ENCODE assay signal across 10 mouse cellular contexts in genomic region chr11:59537218-59538130, GRCm38 (mm10). TPM values are rescaled to one million over a fixed set of nuclear protein-coding genes. Genes with fewer than 3 reads are reported as not detected.
DNase-seq lines count a peak whose midpoint lies in the region; ATAC-seq lines count a peak whose summit lies in the region.
"Had no signal": no experiment of that assay in that cellular context is flagged by ENCODE, and none has a peak within 500 bp of the region (broad histone marks: within the 10 kb centered on the region; RNA-seq: fewer than 3 reads in every experiment).

No protein-coding gene starts in this region.

- peak; percentile 87 for DNase-seq in heart, adult 11 months
- no peak for DNase-seq in heart, adult 8-10 months (ENCODE audit: low spot score)
- DNase-seq in A20 (ENCODE audit: low read depth, low spot score) (peak; percentile 66), WW6 (ENCODE audit: low read depth, low spot score) (peak; percentile 67)
- DNase-seq in frontal cortex, postnatal 14 days (ENCODE audit: low spot score in 2 of 2), result no peak
- no peak for DNase-seq in left cerebral cortex, postnatal 14 days (ENCODE audit: low spot score in 2 of 2)

- intact Hi-C loops in left cerebral cortex, postnatal 14 days (cut with DNase I), result no loop called here

- H3K9me3 ChIP-seq in limb, embryonic 13.5 days, result no peaks in the 10 kb centered on the region
- no peaks in the 10 kb centered on the region for H3K9me3 ChIP-seq in stomach, embryonic 15.5 days
- H3K9me3 ChIP-seq: lung, embryonic 15.5 days had no signal

- peak overlapping the region; percentile 22; the same call in 1 of the 2 replicates for H3K4me2 ChIP-seq in limb, embryonic 13.5 days (replicated peaks)
- 0 out of 2 replicates have a peak overlapping the region, but pooled peaks have one; percentile 15 for H3K4me2 ChIP-seq in stomach, embryonic 15.5 days

- 59% methylated on average over 16 of the region's 16 CpGs for WGBS in limb, embryonic 13.5 days
- 52% methylated on average over 16 of the region's 16 CpGs for WGBS in stomach, embryonic 15.5 days

- no peaks in the 10 kb centered on the region for H3K27me3 ChIP-seq in limb, embryonic 13.5 days
- no peaks in the 10 kb centered on the region for H3K27me3 ChIP-seq in stomach, embryonic 15.5 days (replicated peaks)
- H3K27me3 ChIP-seq: lung, embryonic 15.5 days had no signal

- no peak overlapping the region for H3K27ac ChIP-seq in limb, embryonic 13.5 days
- 0 out of 2 replicates have a peak overlapping the region, but pooled peaks have one; percentile 23 for H3K27ac ChIP-seq in stomach, embryonic 15.5 days
- H3K27ac ChIP-seq: lung, embryonic 15.5 days had no signal

- H3K9ac ChIP-seq in limb, embryonic 13.5 days, result no peak overlapping the region
- H3K9ac ChIP-seq in stomach, embryonic 15.5 days, result no peak overlapping the region
- H3K9ac ChIP-seq: lung, embryonic 15.5 days had no signal

- H3K36me3 ChIP-seq in limb, embryonic 13.5 days, result no peaks in the 10 kb centered on the region
- H3K36me3 ChIP-seq in stomach, embryonic 15.5 days, result no peaks in the 10 kb centered on the region
- H3K36me3 ChIP-seq: lung, embryonic 15.5 days had no signal

- ATAC-seq in limb, embryonic 13.5 days (ENCODE audit: low FRiP score, low read depth), result peak; percentile 82
- ATAC-seq in stomach, embryonic 15.5 days (ENCODE audit: insufficient read depth, low FRiP score, low read depth), result no peak; the same call in 1 of the 2 replicates

- H3K4me1 ChIP-seq in limb, embryonic 13.5 days, result peaks cover 10% of the 10 kb centered on the region; the same call in 1 of the 2 replicates
- no peaks in the 10 kb centered on the region for H3K4me1 ChIP-seq in stomach, embryonic 15.5 days

- no peak overlapping the region for H3K4me3 ChIP-seq in limb, embryonic 13.5 days
- H3K4me3 ChIP-seq in stomach, embryonic 15.5 days (replicated peaks), result no peak overlapping the region
- H3K4me3 ChIP-seq: lung, embryonic 15.5 days had no signal

RNA-seq across cellular contexts. Expression of gene Nlrp3, which starts 3.9 kb away (rescaled TPM):
- total RNA-seq in heart, adult 8-10 months (2022), result under 1 TPM; 0.25 to 0.92 (median 0.43) TPM
- polyA plus RNA-seq in limb, embryonic 13.5 days (2015; fragmentation: Nextera tagmentation; extraction: Ambion mirVana), result 0.19 and 0.34 TPM in 2 replicates
- polyA plus RNA-seq in stomach, embryonic 15.5 days (2015; fragmentation: Nextera tagmentation; extraction: Ambion mirVana), result 0.41 and 0.80 TPM in 2 replicates
- 1 to 10 TPM in 1 of 2 experiments, under 1 TPM in 1; 0.80 to 1.1 TPM for total RNA-seq in left cerebral cortex, postnatal 14 days (2021)

RNA-seq across cellular contexts. Expression of gene Zkscan17, which starts 10.9 kb away (rescaled TPM):
- 10 to 100 TPM; 11.1 to 14.3 (median 13.3) TPM for total RNA-seq in heart, adult 8-10 months (2022)
- 26.1 and 26.8 TPM in 2 replicates for polyA plus RNA-seq in limb, embryonic 13.5 days (2015; fragmentation: Nextera tagmentation; extraction: Ambion mirVana)
- 17.0 and 18.0 TPM in 2 replicates for polyA plus RNA-seq in stomach, embryonic 15.5 days (2015; fragmentation: Nextera tagmentation; extraction: Ambion mirVana)
- total RNA-seq in left cerebral cortex, postnatal 14 days (2021), result 10 to 100 TPM; 12.5 to 14.0 TPM

RNA-seq across cellular contexts. Expression of gene Olfr222, which starts 38.6 kb away (rescaled TPM):
- total RNA-seq in heart, adult 8-10 months (2022), result not detected
- not detected in 2 replicates for polyA plus RNA-seq in limb, embryonic 13.5 days (2015; fragmentation: Nextera tagmentation; extraction: Ambion mirVana)
- polyA plus RNA-seq in stomach, embryonic 15.5 days (2015; fragmentation: Nextera tagmentation; extraction: Ambion mirVana), result not detected in 2 replicates
- not detected for total RNA-seq in left cerebral cortex, postnatal 14 days (2021)
- total RNA-seq: common myeloid progenitor, adult 5-6 weeks had no signal
- polyA plus RNA-seq: lung, embryonic 15.5 days had no signal

RNA-seq across cellular contexts. Expression of gene Olfr223, which starts 55.6 kb away (rescaled TPM):
- not detected for total RNA-seq in heart, adult 8-10 months (2022)
- not detected in 2 replicates for polyA plus RNA-seq in limb, embryonic 13.5 days (2015; fragmentation: Nextera tagmentation; extraction: Ambion mirVana)
- polyA plus RNA-seq in stomach, embryonic 15.5 days (2015; fragmentation: Nextera tagmentation; extraction: Ambion mirVana), result not detected in 2 replicates
- not detected for total RNA-seq in left cerebral cortex, postnatal 14 days (2021)
- total RNA-seq: common myeloid progenitor, adult 5-6 weeks had no signal
- polyA plus RNA-seq: lung, embryonic 15.5 days had no signal

Comparison
In these comparisons a context has a peak if more than half of its experiments do, and no peak if none do; other contexts are left out.
1. DNase-seq: peak in heart, adult 11 months (single experiment), A20 (single experiment) and WW6 (single experiment); none in heart, adult 8-10 months (single experiment), frontal cortex, postnatal 14 days (0 of 2) and left cerebral cortex, postnatal 14 days (0 of 2).